26 mouse cellular contexts compared by ENCODE assay signal in genomic region chr10:28552068-28552467, GRCm38 (mm10).
DNase-seq lines count a peak whose midpoint lies in the region; ATAC-seq and TF ChIP-seq lines count a peak whose summit lies in the region.
"Had no signal": no experiment of that assay in that cellular context is flagged by ENCODE, and none has a peak within 500 bp of the region (broad histone marks: within the 10 kb centered on the region; RNA-seq: fewer than 3 reads in every experiment).

No protein-coding gene starts in this region.

- no peak overlapping the region for H3K4me2 ChIP-seq in kidney, postnatal 0 days (ENCODE audit: low read length)
- H3K4me2 ChIP-seq in kidney, embryonic 15.5 days, result no peak overlapping the region
- H3K4me2 ChIP-seq: embryonic facial prominence, embryonic 15.5 days; forebrain, embryonic 15.5 days; heart, embryonic 12.5 days; midbrain, embryonic 12.5 days; neural tube, embryonic 13.5 days had no signal

- WGBS in kidney, postnatal 0 days, result 92% methylated on average over 2 of the region's 2 CpGs
- 89% methylated on average over 2 of the region's 2 CpGs for WGBS in kidney, embryonic 15.5 days

- no peak for ATAC-seq in kidney, postnatal 0 days (replicated peaks; ENCODE audit: low FRiP score, low read depth)
- ATAC-seq in kidney, embryonic 15.5 days (replicated peaks; ENCODE audit: low FRiP score), result no peak
- ATAC-seq: forebrain, embryonic 15.5 days; liver, postnatal 0 days had no signal

- no peaks in the 10 kb centered on the region for H3K9me3 ChIP-seq in kidney, postnatal 0 days (replicated peaks; ENCODE audit: low read length)
- no peaks in the 10 kb centered on the region for H3K9me3 ChIP-seq in kidney, embryonic 15.5 days (replicated peaks)
- H3K9me3 ChIP-seq: embryonic facial prominence, embryonic 15.5 days; forebrain, embryonic 15.5 days; G1E; heart, embryonic 12.5 days; limb, embryonic 10.5 days; midbrain, embryonic 12.5 days; neural tube, embryonic 13.5 days had no signal

- no peak overlapping the region for H3K4me3 ChIP-seq in kidney, postnatal 0 days (replicated peaks; ENCODE audit: low read depth, low read length)
- H3K4me3 ChIP-seq in kidney, embryonic 15.5 days (replicated peaks), result no peak overlapping the region
- H3K4me3 ChIP-seq: embryonic facial prominence, embryonic 15.5 days; forebrain, embryonic 15.5 days; heart, embryonic 12.5 days; limb, embryonic 10.5 days; midbrain, embryonic 12.5 days; neural tube, embryonic 13.5 days had no signal

- no peaks in the 10 kb centered on the region for H3K4me1 ChIP-seq in kidney, postnatal 0 days (replicated peaks; ENCODE audit: insufficient read depth, low read length)
- H3K4me1 ChIP-seq in kidney, embryonic 15.5 days, result no peaks in the 10 kb centered on the region
- H3K4me1 ChIP-seq: embryonic facial prominence, embryonic 15.5 days; forebrain, embryonic 15.5 days; heart, embryonic 12.5 days; limb, embryonic 10.5 days; neural tube, embryonic 13.5 days had no signal

- H3K27ac ChIP-seq in kidney, postnatal 0 days, result no peak overlapping the region
- H3K27ac ChIP-seq in kidney, embryonic 15.5 days, result no peak overlapping the region
- H3K27ac ChIP-seq: embryonic facial prominence, embryonic 15.5 days; forebrain, embryonic 15.5 days; limb, embryonic 10.5 days; midbrain, embryonic 12.5 days; neural tube, embryonic 13.5 days had no signal

- no peak for DNase-seq in kidney, postnatal 0 days (ENCODE audit: low spot score)
- DNase-seq in thymus, postnatal 0 days (ENCODE audit: low spot score), result peak; percentile 35
- DNase-seq in thymus, postnatal 25 days, result no peak
- DNase-seq in NIH3T3 (ENCODE audit: low read depth), result peak; percentile 44
- DNase-seq in thymus, postnatal 4 days, result peak; percentile 47
- DNase-seq in spleen, adult 18-20 months, result no peak
- DNase-seq: adrenal gland, postnatal 14 days; cerebellum, adult 8-10 months; cerebellum, postnatal 36 days; embryo, embryonic 11 days; gastrocnemius, postnatal 14 days; heart, adult 11 months; heart, postnatal 10 days; kidney, adult 11 months; liver, postnatal 0 days; lung, postnatal 14 days; right cerebral cortex, postnatal 4 days had no signal

- no peaks in the 10 kb centered on the region for H3K27me3 ChIP-seq in kidney, postnatal 0 days (ENCODE audit: insufficient read depth, low read length)
- H3K27me3 ChIP-seq in kidney, embryonic 15.5 days, result no peaks in the 10 kb centered on the region
- H3K27me3 ChIP-seq: CH12.LX; embryonic facial prominence, embryonic 15.5 days; forebrain, embryonic 15.5 days; heart, embryonic 12.5 days; midbrain, embryonic 12.5 days; neural tube, embryonic 13.5 days had no signal

- no peak overlapping the region for H3K9ac ChIP-seq in kidney, postnatal 0 days (ENCODE audit: low read depth, low read length)
- no peak overlapping the region for H3K9ac ChIP-seq in kidney, embryonic 15.5 days
- H3K9ac ChIP-seq: embryonic facial prominence, embryonic 15.5 days; forebrain, embryonic 15.5 days; heart, embryonic 12.5 days; liver, postnatal 0 days; midbrain, embryonic 12.5 days; neural tube, embryonic 13.5 days had no signal

- peak; percentile 34 for TF ChIP-seq CTCF in kidney, postnatal 0 days (IDR thresholded peaks at IDR 0.05; ENCODE audit: low read depth)

- H3K36me3 ChIP-seq in kidney, postnatal 0 days (ENCODE audit: insufficient read depth, low read length), result no peaks in the 10 kb centered on the region
- H3K36me3 ChIP-seq in kidney, embryonic 15.5 days, result no peaks in the 10 kb centered on the region
- H3K36me3 ChIP-seq: embryonic facial prominence, embryonic 15.5 days; forebrain, embryonic 15.5 days; G1E; heart, embryonic 12.5 days; limb, embryonic 10.5 days; midbrain, embryonic 12.5 days; neural tube, embryonic 13.5 days had no signal

Comparison
In these comparisons a context has a peak if more than half of its experiments do, and no peak if none do; other contexts are left out.
1. DNase-seq: peak in thymus, postnatal 0 days (single experiment), NIH3T3 (single experiment) and thymus, postnatal 4 days (single experiment); none in kidney, postnatal 0 days (single experiment), thymus, postnatal 25 days (single experiment) and spleen, adult 18-20 months (0 of 2).